8 mouse cellular contexts compared by ENCODE assay signal in genomic region chr2:25578796-25579736, GRCm38 (mm10). TPM values are rescaled to one million over a fixed set of nuclear protein-coding genes. Genes with fewer than 3 reads are reported as not detected.
A peak's percentile ranks its signal among the peaks of the same experiment; 100 is the strongest.
DNase-seq lines count a peak whose midpoint lies in the region; ATAC-seq and TF ChIP-seq lines count a peak whose summit lies in the region.

No protein-coding gene starts in this region.

- H3K27me3 ChIP-seq in lung, embryonic 15.5 days, result peaks cover 58% of the 10 kb centered on the region
- H3K27me3 ChIP-seq in midbrain, embryonic 15.5 days (replicated peaks), result peaks cover 49% of the 10 kb centered on the region

- H3K9me3 ChIP-seq in lung, embryonic 15.5 days, result no peaks in the 10 kb centered on the region
- H3K9me3 ChIP-seq in midbrain, embryonic 15.5 days, result no peaks in the 10 kb centered on the region

- WGBS in lung, embryonic 15.5 days, result 5% methylated on average over 77 of the region's 77 CpGs
- 7% methylated on average over 77 of the region's 77 CpGs for WGBS in lung, adult 2 months
- WGBS in midbrain, embryonic 15.5 days, result 9% methylated on average over 77 of the region's 77 CpGs

- no peak overlapping the region for H3K27ac ChIP-seq in lung, embryonic 15.5 days
- no peak overlapping the region for H3K27ac ChIP-seq in midbrain, embryonic 15.5 days

- peak overlapping the region; percentile 22 for H3K4me3 ChIP-seq in lung, embryonic 15.5 days
- no peak overlapping the region for H3K4me3 ChIP-seq in lung, adult 2 months (replicated peaks; ENCODE audit: extremely low read depth, low read depth, low read length)
- H3K4me3 ChIP-seq in midbrain, embryonic 15.5 days, result 0 out of 2 replicates have a peak overlapping the region, but pooled peaks have one; percentile 2

- DNase-seq in lung, adult 2 months, result no peak
- DNase-seq in cerebellum, postnatal 25 days, result peak; percentile 74 to 79
- DNase-seq in heart, postnatal 4 days, result peak; percentile 17
- no peak for DNase-seq in lung, postnatal 25 days (ENCODE audit: low spot score)

- TF ChIP-seq CTCF in lung, adult 2 months (IDR thresholded peaks at IDR 0.05; ENCODE audit: insufficient read depth, low read length), result no peak

- peaks cover 69% of the 10 kb centered on the region for H3K4me1 ChIP-seq in lung, embryonic 15.5 days
- H3K4me1 ChIP-seq in lung, adult 2 months (ENCODE audit: control insufficient read depth, insufficient read depth, low read length), result peaks cover 21% of the 10 kb centered on the region
- H3K4me1 ChIP-seq in midbrain, embryonic 15.5 days, result peaks cover 66% of the 10 kb centered on the region

- peak overlapping the region; percentile 44 for H3K4me2 ChIP-seq in lung, embryonic 15.5 days
- H3K4me2 ChIP-seq in midbrain, embryonic 15.5 days, result peak overlapping the region; percentile 71

- TF ChIP-seq POLR2A in lung, adult 2 months (IDR thresholded peaks at IDR 0.05; ENCODE audit: borderline replicate concordance, extremely low read depth, low read depth, low read length), result no peak

- H3K9ac ChIP-seq in lung, embryonic 15.5 days, result no peak overlapping the region
- no peak overlapping the region for H3K9ac ChIP-seq in midbrain, embryonic 15.5 days

- peaks cover 9% of the 10 kb centered on the region; the same call in 1 of the 2 replicates for H3K36me3 ChIP-seq in lung, embryonic 15.5 days
- H3K36me3 ChIP-seq in midbrain, embryonic 15.5 days (replicated peaks), result no peaks in the 10 kb centered on the region; the same call in 1 of the 2 replicates

- no peak for ATAC-seq in lung, embryonic 15.5 days (ENCODE audit: borderline replicate concordance, extremely low read depth, low FRiP score, low TSS enrichment)
- ATAC-seq in midbrain, embryonic 15.5 days (replicated peaks), result no peak
- ATAC-seq in granulocyte monocyte progenitor cell, adult 5-6 weeks (replicated peaks; ENCODE audit: poor library complexity, severe bottlenecking), result no peak
- no peak for ATAC-seq in megakaryocyte-erythroid progenitor cell, adult 5-6 weeks (replicated peaks; ENCODE audit: low FRiP score, low TSS enrichment, poor library complexity, severe bottlenecking)

RNA-seq across cellular contexts. Expression of gene Ajm1, which starts 2.5 kb away (rescaled TPM):
- polyA plus RNA-seq in lung, embryonic 15.5 days (2015; fragmentation: Nextera tagmentation; extraction: Ambion mirVana), result 0.09 TPM in 1 of 2 replicates, not detected in the other
- polyA plus RNA-seq in lung, adult 2 months (2012; rRNA removed), result 0.31 and 0.34 TPM in 2 replicates
- under 1 TPM; 0.14 to 0.41 TPM for total RNA-seq in heart, postnatal 4 days (2021)
- 13.8 and 14.1 TPM in 2 replicates for polyA plus RNA-seq in midbrain, embryonic 15.5 days (2015; fragmentation: Nextera tagmentation; extraction: Ambion mirVana)
- not detected in 2 replicates for total RNA-seq in granulocyte monocyte progenitor cell, adult 5-6 weeks (2014; fragmentation: Nextera tagmentation)
- total RNA-seq in granulocyte monocyte progenitor cell, adult 5-6 weeks (2017), result 0.39 TPM in 1 of 2 replicates, not detected in the other
- not detected in 2 replicates for total RNA-seq in megakaryocyte-erythroid progenitor cell, adult 5-6 weeks (2014; fragmentation: Nextera tagmentation)
- 0.09 TPM in 1 of 2 replicates, not detected in the other for total RNA-seq in megakaryocyte-erythroid progenitor cell, adult 5-6 weeks (2017)

RNA-seq across cellular contexts. Expression of gene Phpt1, which starts 4.0 kb away (rescaled TPM):
- polyA plus RNA-seq in lung, embryonic 15.5 days (2015; fragmentation: Nextera tagmentation; extraction: Ambion mirVana), result 163 and 177 TPM in 2 replicates
- 32.7 and 59.6 TPM in 2 replicates for polyA plus RNA-seq in lung, adult 2 months (2012; rRNA removed)
- total RNA-seq in heart, postnatal 4 days (2021), result 100 to 1,000 TPM; 100 to 101 TPM
- 155 and 162 TPM in 2 replicates for polyA plus RNA-seq in midbrain, embryonic 15.5 days (2015; fragmentation: Nextera tagmentation; extraction: Ambion mirVana)
- 62.5 and 89.4 TPM in 2 replicates for total RNA-seq in granulocyte monocyte progenitor cell, adult 5-6 weeks (2014; fragmentation: Nextera tagmentation)
- total RNA-seq in granulocyte monocyte progenitor cell, adult 5-6 weeks (2017), result 5.9 and 46.2 TPM in 2 replicates
- 36.5 and 43.2 TPM in 2 replicates for total RNA-seq in megakaryocyte-erythroid progenitor cell, adult 5-6 weeks (2014; fragmentation: Nextera tagmentation)
- total RNA-seq in megakaryocyte-erythroid progenitor cell, adult 5-6 weeks (2017), result 19.1 and 25.2 TPM in 2 replicates

RNA-seq across cellular contexts. Expression of gene Mamdc4, which starts 4.4 kb away (rescaled TPM):
- 4.5 and 7.1 TPM in 2 replicates for polyA plus RNA-seq in lung, embryonic 15.5 days (2015; fragmentation: Nextera tagmentation; extraction: Ambion mirVana)
- 10.2 and 11.5 TPM in 2 replicates for polyA plus RNA-seq in lung, adult 2 months (2012; rRNA removed)
- total RNA-seq in heart, postnatal 4 days (2021), result 1 to 10 TPM; 1.4 to 2.3 TPM
- polyA plus RNA-seq in midbrain, embryonic 15.5 days (2015; fragmentation: Nextera tagmentation; extraction: Ambion mirVana), result 4.7 and 4.8 TPM in 2 replicates
- 1.5 and 3.4 TPM in 2 replicates for total RNA-seq in granulocyte monocyte progenitor cell, adult 5-6 weeks (2014; fragmentation: Nextera tagmentation)
- 1.2 and 66.7 TPM in 2 replicates for total RNA-seq in granulocyte monocyte progenitor cell, adult 5-6 weeks (2017)
- total RNA-seq in megakaryocyte-erythroid progenitor cell, adult 5-6 weeks (2014; fragmentation: Nextera tagmentation), result 6.5 and 8.1 TPM in 2 replicates
- total RNA-seq in megakaryocyte-erythroid progenitor cell, adult 5-6 weeks (2017), result 0.38 and 2.0 TPM in 2 replicates

RNA-seq across cellular contexts. Expression of gene Edf1, which starts 21.4 kb away (rescaled TPM):
- 311 and 323 TPM in 2 replicates for polyA plus RNA-seq in lung, embryonic 15.5 days (2015; fragmentation: Nextera tagmentation; extraction: Ambion mirVana)
- 94.0 and 106 TPM in 2 replicates for polyA plus RNA-seq in lung, adult 2 months (2012; rRNA removed)
- 100 to 1,000 TPM; 151 to 152 TPM for total RNA-seq in heart, postnatal 4 days (2021)
- 352 and 378 TPM in 2 replicates for polyA plus RNA-seq in midbrain, embryonic 15.5 days (2015; fragmentation: Nextera tagmentation; extraction: Ambion mirVana)
- 134 and 171 TPM in 2 replicates for total RNA-seq in granulocyte monocyte progenitor cell, adult 5-6 weeks (2014; fragmentation: Nextera tagmentation)
- total RNA-seq in granulocyte monocyte progenitor cell, adult 5-6 weeks (2017), result 96.1 and 107 TPM in 2 replicates
- total RNA-seq in megakaryocyte-erythroid progenitor cell, adult 5-6 weeks (2014; fragmentation: Nextera tagmentation), result 151 and 209 TPM in 2 replicates
- 60.9 and 105 TPM in 2 replicates for total RNA-seq in megakaryocyte-erythroid progenitor cell, adult 5-6 weeks (2017)

RNA-seq across cellular contexts. Expression of gene Rabl6, which starts 29.3 kb away (rescaled TPM):
- 74.0 and 75.2 TPM in 2 replicates for polyA plus RNA-seq in lung, embryonic 15.5 days (2015; fragmentation: Nextera tagmentation; extraction: Ambion mirVana)
- 53.4 and 62.2 TPM in 2 replicates for polyA plus RNA-seq in lung, adult 2 months (2012; rRNA removed)
- total RNA-seq in heart, postnatal 4 days (2021), result 10 to 100 TPM; 51.4 to 61.5 TPM
- 71.3 and 75.7 TPM in 2 replicates for polyA plus RNA-seq in midbrain, embryonic 15.5 days (2015; fragmentation: Nextera tagmentation; extraction: Ambion mirVana)
- 63.1 and 75.4 TPM in 2 replicates for total RNA-seq in granulocyte monocyte progenitor cell, adult 5-6 weeks (2014; fragmentation: Nextera tagmentation)
- 61.3 and 71.0 TPM in 2 replicates for total RNA-seq in granulocyte monocyte progenitor cell, adult 5-6 weeks (2017)
- 55.8 and 58.7 TPM in 2 replicates for total RNA-seq in megakaryocyte-erythroid progenitor cell, adult 5-6 weeks (2014; fragmentation: Nextera tagmentation)
- total RNA-seq in megakaryocyte-erythroid progenitor cell, adult 5-6 weeks (2017), result 58.5 and 92.0 TPM in 2 replicates

Comparison
In these comparisons a context has a peak if more than half of its experiments do, and no peak if none do; other contexts are left out.
1. DNase-seq: peak in cerebellum, postnatal 25 days (2 of 2) and heart, postnatal 4 days (single experiment); none in lung, adult 2 months (single experiment) and lung, postnatal 25 days (single experiment).